Mouse (Mus musculus) lung, embryonic 16.5 days (tissue): ENCODE results near the gene Slc38a1. TPM values are rescaled to one million over a fixed set of nuclear protein-coding genes. Genes with fewer than 3 reads are reported as not detected.

Experiments used
- ATAC-seq: fragments of 200-750 bp; cut with Nextera tagmentation; 2 replicates; pipeline ENCODE4 v1.8.0; 2017; ENCODE audit warnings: low read depth, mild to moderate bottlenecking, moderate library complexity
- H3K27ac ChIP-seq: fragments of 300-500 bp; sonication (generic); 2 replicates; pipeline ENCODE4 v1.5.1; 2014; ENCODE audit warnings: mild to moderate bottlenecking, control low read depth, low read length
- H3K27me3 ChIP-seq: fragments of 300-500 bp; sonication (generic); 2 replicates; pipeline ENCODE4 v1.6.1; 2014; ENCODE audit warnings: low read depth, low read length, mixed read lengths; ENCODE audit not compliant: control insufficient read depth, insufficient read depth
- H3K36me3 ChIP-seq: fragments of 300-500 bp; sonication (generic); 2 replicates; pipeline ENCODE4 v1.6.1; 2014; ENCODE audit warnings: low read length; ENCODE audit not compliant: control insufficient read depth, insufficient read depth
- H3K4me1 ChIP-seq: fragments of 300-500 bp; sonication (generic); replicated peaks from 2 replicates; pipeline ENCODE4 v1.6.1; 2014; ENCODE audit warnings: low read length, mixed read lengths; ENCODE audit not compliant: control insufficient read depth, insufficient read depth
- H3K4me2 ChIP-seq: fragments of 300-500 bp; sonication (generic); 2 replicates; pipeline ENCODE4 v1.6.1; 2014; ENCODE audit warnings: low read depth, low read length, control low read depth
- H3K4me3 ChIP-seq: fragments of 300-500 bp; sonication (generic); 2 replicates; pipeline ENCODE4 v1.5.1; 2014; ENCODE audit warnings: mild to moderate bottlenecking, low read length, control low read depth
- H3K9ac ChIP-seq: fragments of 300-500 bp; sonication (generic); 2 replicates; pipeline ENCODE4 v1.6.1; 2014; ENCODE audit warnings: low read length, control low read depth
- H3K9me3 ChIP-seq: fragments of 300-500 bp; sonication (generic); 2 replicates; pipeline ENCODE4 v1.6.1; 2016; ENCODE audit warnings: low read length; ENCODE audit not compliant: control insufficient read depth
- WGBS: fragments of 180-500 bp; shearing (Covaris S2); extraction: QIAGEN DNeasy Blood & Tissue Kit; methylation state at CpG from one replicate; pipeline ENCODE4 v1.1.7; 2014; 5-methylcytosine and 5-hydroxymethylcytosine counted together
- polyA plus RNA-seq: library from polyadenylated mRNA; unstranded; fragments of >200 nt; fragmentation: Nextera tagmentation; extraction: Ambion mirVana; gene quantifications from 2 replicates; pipeline ENCODE4 v1.2.1, GENCODE M21; 2015

The Slc38a1 gene
- polyA plus RNA-seq, 1 experiment from 2014 or later = 48.8 TPM

GRCm38 (mm10) chr15:96686201-96687159, 43.8 kb upstream of the Slc38a1 start:
- Histone ChIP-seq H3K36me3 (peaks cover 38% of the 10 kb centered on the region), H3K9me3 (no peaks in the 10 kb centered on the region), H3K27me3 (no peaks in the 10 kb centered on the region), H3K4me2 (no peak overlapping the region), H3K9ac (no peak overlapping the region), H3K4me3 (no peak overlapping the region), H3K4me1 (no peaks in the 10 kb centered on the region; the same call in 1 of the 2 replicates), H3K27ac (no peak overlapping the region)
- ATAC-seq = no peak
- 71% methylated on average over 9 of the region's 9 CpGs for WGBS

GRCm38 (mm10) chr15:96685273-96685672, 42.6 kb upstream of the Slc38a1 start:
- H3K9me3 ChIP-seq = no peaks in the 10 kb centered on the region
- 59% methylated on average over 6 of the region's 6 CpGs for WGBS

GRCm38 (mm10) chr15:96684132-96684830, 41.6 kb upstream of the Slc38a1 start:
- ATAC-seq = peak; percentile 43; the same call in 1 of the 2 replicates
- no peak overlapping the region for H3K9ac ChIP-seq

More at GRCm38 (mm10) chr15:96685273-96685672, 42.6 kb upstream of the Slc38a1 start:
- no peak overlapping the region for H3K27ac ChIP-seq
- no peak overlapping the region for H3K4me3 ChIP-seq
- H3K9ac ChIP-seq = no peak overlapping the region
- no peak overlapping the region for H3K4me2 ChIP-seq
- H3K4me1 ChIP-seq = no peaks in the 10 kb centered on the region; the same call in 1 of the 2 replicates
- H3K27me3 ChIP-seq = no peaks in the 10 kb centered on the region
- no peak for ATAC-seq
- peaks cover 26% of the 10 kb centered on the region for H3K36me3 ChIP-seq

GRCm38 (mm10) chr15:96678871-96679773, 36.4 kb upstream of the Slc38a1 start:
- H3K4me2 ChIP-seq = no peak overlapping the region
- no peak for ATAC-seq
- 42% methylated on average over 19 of the region's 19 CpGs for WGBS

More at GRCm38 (mm10) chr15:96684132-96684830, 41.6 kb upstream of the Slc38a1 start:
- no peaks in the 10 kb centered on the region for H3K9me3 ChIP-seq
- peaks cover 21% of the 10 kb centered on the region for H3K36me3 ChIP-seq
- peak overlapping the region; percentile 31 for H3K4me2 ChIP-seq
- WGBS = 26% methylated on average over 11 of the region's 11 CpGs
- H3K27me3 ChIP-seq = no peaks in the 10 kb centered on the region
- peak overlapping the region; percentile 5; the same call in 1 of the 2 replicates for H3K4me3 ChIP-seq
- no peaks in the 10 kb centered on the region; the same call in 1 of the 2 replicates for H3K4me1 ChIP-seq
- no peak overlapping the region; the same call in 1 of the 2 replicates for H3K27ac ChIP-seq

GRCm38 (mm10) chr15:96676518-96676917, 33.8 kb upstream of the Slc38a1 start:
- H3K4me2 ChIP-seq = peak overlapping the region; percentile 37
- H3K4me3 ChIP-seq = no peak overlapping the region
- H3K9ac ChIP-seq = peak overlapping the region; percentile 2; the same call in 1 of the 2 replicates
- H3K4me1 ChIP-seq = peaks cover 5% of the 10 kb centered on the region; the same call in 1 of the 2 replicates
- H3K36me3 ChIP-seq = no peaks in the 10 kb centered on the region
- peak overlapping the region; percentile 78 for H3K27ac ChIP-seq
- H3K27me3 ChIP-seq = no peaks in the 10 kb centered on the region
- no peaks in the 10 kb centered on the region for H3K9me3 ChIP-seq
- ATAC-seq = peak; percentile 91
- 17% methylated on average over 10 of the region's 10 CpGs for WGBS

More at GRCm38 (mm10) chr15:96678871-96679773, 36.4 kb upstream of the Slc38a1 start:
- H3K27ac ChIP-seq = no peak overlapping the region
- peaks cover 5% of the 10 kb centered on the region; the same call in 1 of the 2 replicates for H3K4me1 ChIP-seq
- H3K27me3 ChIP-seq = no peaks in the 10 kb centered on the region
- no peaks in the 10 kb centered on the region for H3K36me3 ChIP-seq
- no peak overlapping the region for H3K9ac ChIP-seq
- no peaks in the 10 kb centered on the region for H3K9me3 ChIP-seq
- H3K4me3 ChIP-seq = no peak overlapping the region

- no peak for ATAC-seq
- Histone ChIP-seq H3K4me1 (peaks cover 5% of the 10 kb centered on the region; the same call in 1 of the 2 replicates), H3K4me3 (no peak overlapping the region), H3K4me2 (peak overlapping the region; percentile 39), H3K36me3 (no peaks in the 10 kb centered on the region), H3K9ac (no peak overlapping the region), H3K27me3 (no peaks in the 10 kb centered on the region), H3K27ac (peak overlapping the region; percentile 78), H3K9me3 (no peaks in the 10 kb centered on the region)
- WGBS = 58% methylated on average over 15 of the region's 15 CpGs
Observed at GRCm38 (mm10) chr15:96675744-96676143, 33.0 kb upstream of the Slc38a1 start.

- 80% methylated on average over 11 of the region's 11 CpGs for WGBS
- Histone ChIP-seq H3K27ac (no peak overlapping the region), H3K9me3 (no peaks in the 10 kb centered on the region), H3K27me3 (no peaks in the 10 kb centered on the region), H3K9ac (no peak overlapping the region), H3K4me2 (no peak overlapping the region), H3K4me1 (peaks cover 5% of the 10 kb centered on the region; the same call in 1 of the 2 replicates), H3K4me3 (no peak overlapping the region), H3K36me3 (no peaks in the 10 kb centered on the region)
- ATAC-seq = no peak
Observed at GRCm38 (mm10) chr15:96675055-96675454, 32.3 kb upstream of the Slc38a1 start.

DNA sequence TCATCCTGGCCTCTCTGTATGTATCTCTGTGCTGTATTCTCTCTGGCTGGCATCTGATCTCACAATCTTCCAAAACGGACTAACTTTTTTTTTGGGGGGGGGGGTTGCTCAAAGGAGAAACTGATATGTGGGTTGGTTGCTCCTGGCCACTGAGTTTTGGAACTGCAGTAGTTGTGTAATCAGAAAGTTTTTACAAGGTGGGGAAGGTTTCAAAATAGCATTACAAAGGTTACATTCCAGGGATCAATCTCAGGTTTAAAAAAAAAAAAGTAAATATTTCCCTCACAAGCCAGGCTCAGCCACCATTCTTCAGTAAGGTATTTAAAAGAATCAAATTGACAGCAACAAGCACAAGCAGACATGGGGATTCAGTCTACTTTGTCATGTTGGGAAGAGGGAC, 31.4 kb upstream of the Slc38a1 start:
- WGBS = 54% methylated on average over 1 of the region's 1 CpGs
- no peak for ATAC-seq
- Histone ChIP-seq H3K36me3 (no peaks in the 10 kb centered on the region), H3K4me3 (no peak overlapping the region), H3K27me3 (no peaks in the 10 kb centered on the region), H3K27ac (peak overlapping the region; percentile 38), H3K9me3 (no peaks in the 10 kb centered on the region), H3K4me1 (peaks cover 5% of the 10 kb centered on the region; the same call in 1 of the 2 replicates), H3K4me2 (no peak overlapping the region), H3K9ac (no peak overlapping the region)
